Mouse (Mus musculus) cerebellum, adult 9-10 months (tissue): ENCODE measurements around the gene Prmt3.

Experiments
- DNase-seq: peaks from one replicate; pipeline ENCODE4 v3.0.0; 2022

Gene Prmt3

GRCm38 (mm10) chr7:49859820-49860219 lies 81.7 kb downstream of the Prmt3 start:
- no peak for DNase-seq

GRCm38 (mm10) chr7:49861196-49861595 lies 83.0 kb downstream of the Prmt3 start:
- no peak for DNase-seq

- no peak for DNase-seq
Observed at GRCm38 (mm10) chr7:49863753-49864152, 85.6 kb downstream of the Prmt3 start.

GRCm38 (mm10) chr7:49869656-49870055 lies 91.5 kb downstream of the Prmt3 start:
- DNase-seq, result no peak

GRCm38 (mm10) chr7:49870276-49870675 lies 92.1 kb downstream of the Prmt3 start:
- DNase-seq, result no peak

GRCm38 (mm10) chr7:49877307-49877706 lies 99.2 kb downstream of the Prmt3 start:
- no peak for DNase-seq

- no peak for DNase-seq
Observed at GRCm38 (mm10) chr7:49879051-49879450, 100.9 kb downstream of the Prmt3 start.

GRCm38 (mm10) chr7:49879998-49880707 lies 102.0 kb downstream of the Prmt3 start:
- no peak for DNase-seq

- peak; percentile 4 for DNase-seq
Observed at GRCm38 (mm10) chr7:49882288-49882687, 104.1 kb downstream of the Prmt3 start.

GRCm38 (mm10) chr7:49882694-49883389 lies 104.7 kb downstream of the Prmt3 start:
- DNase-seq, result no peak

GRCm38 (mm10) chr7:49887776-49888390 lies 109.7 kb downstream of the Prmt3 start:
- no peak for DNase-seq

- DNase-seq, result no peak
Observed at GRCm38 (mm10) chr7:49894786-49895185, 116.6 kb downstream of the Prmt3 start.

GRCm38 (mm10) chr7:49895296-49895695 lies 117.2 kb downstream of the Prmt3 start:
- DNase-seq, result no peak

GRCm38 (mm10) chr7:49902003-49902552 lies 123.9 kb downstream of the Prmt3 start:
- DNase-seq, result no peak

GRCm38 (mm10) chr7:49907191-49908171 lies 129.3 kb downstream of the Prmt3 start:
- no peak for DNase-seq
